Mouse (Mus musculus) left cerebral cortex, adult 2 months (tissue): Measurements from ENCODE around the gene Olfr672. TPM values are rescaled to one million over a fixed set of nuclear protein-coding genes. Genes with fewer than 3 reads are reported as not detected.
A peak's percentile ranks its signal among the peaks of the same experiment; 100 is the strongest.
"Not testable (repeated sequence)": the region's sequence is repeated elsewhere in the genome, so short reads cannot be mapped to it uniquely, and the experiment has no call there.

Source experiments
- DNase-seq, 2 experiments: peaks; one replicate each; pipeline ENCODE4 v3.0.0; 2021 to 2022; ENCODE audit warnings: low spot score in 2 of 2, mixed read lengths in 1 of 2; ENCODE audit errors: extremely low spot score in 1 of 2
- H3K27ac ChIP-seq: fragments of 200-600 bp; 2 replicates; pipeline ENCODE4 v1.8.1; 2022
- H3K4me3 ChIP-seq: fragments of 200-600 bp; 2 replicates; pipeline ENCODE4 v1.8.1; 2022
- CTCF ChIP-seq: fragments of 200-600 bp; IDR thresholded peaks from 2 replicates; pipeline ENCODE4 v1.8.1; 2022; ENCODE audit warnings: antibody characterized with exemption, mild to moderate bottlenecking, moderate library complexity
- intact Hi-C: fragments of 180-260 bp; cut with DNase I; formaldehyde crosslinking; loops from one replicate; pipeline ENCODE4 v1.15.1; 2025
- long read RNA-seq, 2 experiments: library from polyadenylated mRNA; stranded (forward); transcript quantifications; one replicate each; pipeline ENCODE4 v2.0.0; 2021; ENCODE audit warnings: borderline mapping rate in 2 of 2
- total RNA-seq, 2 experiments: library from RNA; stranded (reverse); gene quantifications; 2 replicates each; pipeline ENCODE4 v1.2.3; 2021

The Olfr672 gene
- not detected for total RNA-seq
- long read RNA-seq, experiment 1: 0 reads
- long read RNA-seq, experiment 2: 0 reads

- H3K4me3 ChIP-seq: no peak within 1 kb of the TSS
- H3K27ac ChIP-seq: no peak within 1 kb of the TSS
- TF ChIP-seq CTCF: no peak
- DNase-seq: no peak
- intact Hi-C loops: no loop called here
Measured at GRCm38 (mm10) chr7:105001929-105002328, at the start of gene Olfr672. Gene Olfr672 (minus strand): TSS chr7:105002029.

- H3K4me3 ChIP-seq, intact Hi-C loops, H3K27ac ChIP-seq, DNase-seq: not testable (repeated sequence)
Measured at GRCm38 (mm10) chr7:105033836-105034235, 32.0 kb upstream of the Olfr672 start.

- intact Hi-C loops: no loop called here
- no peak within 1 kb of the TSS for H3K4me3 ChIP-seq
- no peak for TF ChIP-seq CTCF
- no peak within 1 kb of the TSS for H3K27ac ChIP-seq
- DNase-seq: no peak
Measured at GRCm38 (mm10) chr7:105032398-105032797, 30.6 kb upstream of the Olfr672 start, which contains the start of gene Olfr676. Gene Olfr676 (plus strand): TSS chr7:105032698.

- no peak for DNase-seq
- Histone ChIP-seq H3K4me3 (no peak within 1 kb of the TSS), H3K27ac (no peak within 1 kb of the TSS)
- no peak for TF ChIP-seq CTCF
- intact Hi-C loops: no loop called here
Measured at GRCm38 (mm10) chr7:105028360-105028759, 26.5 kb upstream of the Olfr672 start, which contains the start of gene Olfr675. Gene Olfr675 (minus strand): TSS chr7:105028460.

DNA sequence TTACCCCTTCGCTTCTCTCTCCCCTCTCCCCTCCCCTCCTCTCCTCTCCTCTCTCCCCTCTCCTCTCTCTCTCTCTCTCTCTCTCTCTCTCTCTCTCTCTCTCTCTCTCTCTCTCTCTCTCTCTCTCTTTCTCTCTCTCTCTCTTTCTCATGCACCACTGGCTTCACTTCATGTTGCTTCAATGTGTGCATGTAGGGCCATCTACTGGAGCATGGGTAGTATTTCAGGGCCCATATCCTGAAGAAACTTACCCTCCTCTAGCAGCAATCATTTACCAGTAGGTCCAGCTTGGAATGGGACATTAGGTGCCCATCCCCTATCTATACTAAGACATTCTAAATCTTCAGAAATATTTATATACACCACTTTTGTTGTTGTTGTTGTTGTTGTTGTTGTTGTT, 20.7 kb upstream of the Olfr672 start:
- intact Hi-C loops: no loop called here
- DNase-seq: no peak
- peak; percentile 24 for TF ChIP-seq CTCF
- no peak overlapping the region for H3K27ac ChIP-seq
- H3K4me3 ChIP-seq: no peak overlapping the region

DNA sequence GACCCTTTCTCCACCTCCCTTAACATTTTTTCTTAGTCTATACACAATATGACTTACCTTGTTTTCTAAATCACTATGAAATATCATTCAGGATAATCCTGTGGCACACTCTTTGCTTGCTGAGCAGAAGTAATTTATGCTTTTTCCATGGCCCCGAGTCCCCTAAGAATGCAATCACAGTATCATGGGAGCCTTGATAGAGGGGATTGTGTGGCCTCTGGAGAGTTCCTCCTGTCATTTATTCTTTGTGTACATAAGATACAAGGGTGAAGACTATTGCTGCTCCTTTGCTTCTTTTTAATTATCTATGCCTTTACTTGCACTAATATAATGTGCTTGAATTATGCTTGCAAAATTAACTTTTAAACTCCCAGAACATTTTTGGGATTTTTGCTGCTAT, 22.8 kb downstream of the Olfr672 start, which contains the start of gene Olfr671:
Gene Olfr671, minus strand, starts transcription at position 101 of the 400 bp plus-strand sequence.
- no peak for TF ChIP-seq CTCF
- intact Hi-C loops: no loop called here
- H3K27ac ChIP-seq: no peak within 1 kb of the TSS

DNA sequence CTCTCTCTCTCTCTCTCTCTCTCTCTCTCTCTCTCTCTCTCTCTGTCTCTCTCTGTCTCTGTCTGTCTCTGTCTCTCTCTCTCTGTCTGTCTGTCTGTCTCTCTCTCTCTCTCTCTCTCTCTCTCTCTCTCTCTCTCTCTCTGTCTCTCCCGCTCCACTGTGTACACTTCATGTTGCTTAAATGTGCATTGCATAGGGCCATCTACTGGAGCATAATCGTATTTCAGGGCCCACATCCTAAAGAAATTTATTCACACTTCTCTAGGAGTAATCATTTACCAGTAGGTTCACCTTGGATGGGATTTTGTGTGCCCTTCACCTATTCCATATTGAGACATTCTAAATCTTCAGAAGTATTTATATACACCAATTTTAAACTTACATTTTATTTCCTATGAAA, 29.3 kb downstream of the Olfr672 start:
- intact Hi-C loops, H3K4me3 ChIP-seq, H3K27ac ChIP-seq, DNase-seq: not testable (repeated sequence)

More for the DNA sequence above, 22.8 kb downstream of the Olfr672 start, which contains the start of gene Olfr671:
- H3K4me3 ChIP-seq: no peak within 1 kb of the TSS
- DNase-seq: no peak

GRCm38 (mm10) chr7:104962520-104962919, 39.3 kb downstream of the Olfr672 start, which contains the start of gene Olfr670:
Gene Olfr670 (minus strand): TSS chr7:104962620.
- Histone ChIP-seq H3K4me3 (no peak within 1 kb of the TSS), H3K27ac (no peak within 1 kb of the TSS)
- intact Hi-C loops: no loop called here
- no peak for DNase-seq
- no peak for TF ChIP-seq CTCF

DNA sequence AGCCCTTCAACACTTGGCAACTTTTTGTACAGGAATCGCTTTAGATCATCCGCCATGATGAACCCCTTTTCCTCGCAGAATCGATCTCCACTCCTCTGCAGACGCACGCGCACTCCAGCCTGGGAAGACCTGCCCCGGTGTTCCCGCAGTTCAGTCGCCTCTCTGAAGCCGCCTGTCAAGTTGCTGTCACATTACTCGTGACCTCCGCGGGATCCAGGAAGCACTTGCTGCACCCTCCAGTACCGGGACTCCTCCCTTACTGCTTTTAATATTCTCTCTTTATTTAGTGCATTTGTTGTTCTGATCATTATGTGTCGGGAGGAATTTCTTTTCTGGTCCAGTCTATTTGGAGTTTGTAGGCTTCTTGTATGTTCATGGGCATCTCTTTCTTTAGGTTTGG, 51.6 kb downstream of the Olfr672 start:
- DNase-seq, H3K27ac ChIP-seq, intact Hi-C loops, H3K4me3 ChIP-seq: not testable (repeated sequence)

Other genes with a start within 250 kb of the Olfr672 start
- not detected for gene Usp17le, start 224.6 kb downstream of the Olfr672 start, total RNA-seq
- gene Usp17lb, start 159.4 kb downstream of the Olfr672 start, total RNA-seq: not detected
- gene Usp17la, start 145.0 kb downstream of the Olfr672 start, total RNA-seq: not detected
- not detected for gene Olfr665, start 124.0 kb downstream of the Olfr672 start, total RNA-seq
- gene Olfr666, start 106.1 kb downstream of the Olfr672 start, total RNA-seq: not detected
- not detected for gene Olfr667, start 80.5 kb downstream of the Olfr672 start, total RNA-seq
- not detected for gene Olfr668, start 74.0 kb downstream of the Olfr672 start, total RNA-seq
- gene Olfr669, start 67.8 kb downstream of the Olfr672 start, total RNA-seq: not detected
- not detected for gene Olfr670, start 39.4 kb downstream of the Olfr672 start, total RNA-seq
- not detected for gene Olfr671, start 22.9 kb downstream of the Olfr672 start, total RNA-seq
- gene Olfr675, start 26.4 kb upstream of the Olfr672 start, total RNA-seq: not detected
- gene Olfr676, start 30.7 kb upstream of the Olfr672 start, total RNA-seq: not detected
- gene Olfr677, start 49.3 kb upstream of the Olfr672 start, total RNA-seq: not detected
- not detected for gene Olfr678, start 62.4 kb upstream of the Olfr672 start, total RNA-seq
- not detected for gene Olfr679, start 79.2 kb upstream of the Olfr672 start, total RNA-seq
- not detected for gene Olfr680-ps1, start 90.8 kb upstream of the Olfr672 start, total RNA-seq
- gene Olfr681, start 114.8 kb upstream of the Olfr672 start, total RNA-seq: not detected
- not detected for gene Olfr683, start 145.0 kb upstream of the Olfr672 start, total RNA-seq
- not detected for gene Olfr684, start 161.6 kb upstream of the Olfr672 start, total RNA-seq
- gene Olfr685, start 184.0 kb upstream of the Olfr672 start, total RNA-seq: not detected
- not detected for gene Olfr686, start 205.5 kb upstream of the Olfr672 start, total RNA-seq